Mouse (Mus musculus) erythroblast, embryonic 14.5 days (primary cell): ENCODE results near the gene Itgb6. TPM values are rescaled to one million over a fixed set of nuclear protein-coding genes. Genes with fewer than 3 reads are reported as not detected.

Source experiments
- H3K27me3 ChIP-seq: 2 replicates; pipeline ENCODE4 v1.6.1; 2012; ENCODE audit warnings: inconsistent platforms; ENCODE audit not compliant: control insufficient read depth
- H3K36me3 ChIP-seq: 2 replicates; pipeline ENCODE4 v1.6.1; 2012; ENCODE audit warnings: mild to moderate bottlenecking, inconsistent platforms; ENCODE audit not compliant: control insufficient read depth
- H3K4me1 ChIP-seq: 2 replicates; pipeline ENCODE4 v1.6.1; 2012; ENCODE audit warnings: inconsistent platforms; ENCODE audit not compliant: control insufficient read depth
- H3K4me3 ChIP-seq: replicated peaks from 2 replicates; pipeline ENCODE3; 2012; ENCODE audit warnings: moderate library complexity, mild to moderate bottlenecking, inconsistent platforms
- H3K9me3 ChIP-seq: 2 replicates; pipeline ENCODE4 v1.6.1; 2012; ENCODE audit warnings: low read length, inconsistent platforms, mixed read lengths; ENCODE audit not compliant: control insufficient read depth
- GATA1 ChIP-seq: IDR thresholded peaks from 2 replicates; pipeline ENCODE4 v1.6.1; 2012; ENCODE audit warnings: low read length, inconsistent platforms, mixed read lengths
- TAL1 ChIP-seq: IDR thresholded peaks from 3 replicates; pipeline ENCODE4 v1.6.1; 2012; ENCODE audit warnings: low read length, inconsistent platforms, mixed read lengths
- polyA plus RNA-seq: library from polyadenylated mRNA; stranded (reverse); fragments of >175 nt; gene quantifications from 2 replicates; pipeline ENCODE4 v1.2.3, GENCODE M21; 2012

Itgb6 gene
- polyA plus RNA-seq, 1 experiment: not detected

DNA sequence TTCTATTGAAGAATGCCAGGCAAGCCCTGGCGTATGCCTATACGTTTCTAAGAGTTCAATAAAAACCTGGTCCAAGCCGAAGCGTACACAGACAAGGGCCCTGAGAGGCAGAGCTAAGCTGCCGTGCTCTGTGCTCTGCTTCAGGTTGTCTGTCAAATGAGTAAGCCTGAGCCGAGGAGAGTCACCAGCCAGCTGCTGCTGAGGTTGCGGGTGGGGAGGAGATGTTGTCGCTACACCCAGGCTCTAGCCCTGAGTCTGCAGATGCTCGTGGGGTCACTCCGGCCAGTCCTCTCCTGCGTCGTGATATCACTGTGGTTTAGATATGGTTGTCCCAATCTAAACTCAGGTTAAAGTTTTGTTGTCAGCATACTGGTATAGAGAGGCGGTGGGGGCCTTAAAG lies 6.7 kb downstream of the Itgb6 start:
- no peaks in the 10 kb centered on the region for H3K4me1 ChIP-seq
- no peaks in the 10 kb centered on the region for H3K9me3 ChIP-seq
- H3K36me3 ChIP-seq: no peaks in the 10 kb centered on the region
- TF ChIP-seq GATA1: no peak
- TF ChIP-seq TAL1: no peak
- peaks cover 8% of the 10 kb centered on the region for H3K27me3 ChIP-seq
- no peak overlapping the region for H3K4me3 ChIP-seq

GRCm38 (mm10) chr2:60714971-60715502 lies 7.4 kb downstream of the Itgb6 start:
- Histone ChIP-seq H3K4me1 (no peaks in the 10 kb centered on the region), H3K4me3 (no peak overlapping the region), H3K27me3 (peaks cover 8% of the 10 kb centered on the region), H3K9me3 (no peaks in the 10 kb centered on the region), H3K36me3 (no peaks in the 10 kb centered on the region)
- no peak for TF ChIP-seq GATA1
- TF ChIP-seq TAL1: no peak

GRCm38 (mm10) chr2:60714475-60714874 lies 8.0 kb downstream of the Itgb6 start:
- H3K27me3 ChIP-seq: peaks cover 8% of the 10 kb centered on the region
- no peak for TF ChIP-seq GATA1
- TF ChIP-seq TAL1: no peak
- H3K9me3 ChIP-seq: no peaks in the 10 kb centered on the region
- no peak overlapping the region for H3K4me3 ChIP-seq
- no peaks in the 10 kb centered on the region for H3K4me1 ChIP-seq
- H3K36me3 ChIP-seq: no peaks in the 10 kb centered on the region

DNA sequence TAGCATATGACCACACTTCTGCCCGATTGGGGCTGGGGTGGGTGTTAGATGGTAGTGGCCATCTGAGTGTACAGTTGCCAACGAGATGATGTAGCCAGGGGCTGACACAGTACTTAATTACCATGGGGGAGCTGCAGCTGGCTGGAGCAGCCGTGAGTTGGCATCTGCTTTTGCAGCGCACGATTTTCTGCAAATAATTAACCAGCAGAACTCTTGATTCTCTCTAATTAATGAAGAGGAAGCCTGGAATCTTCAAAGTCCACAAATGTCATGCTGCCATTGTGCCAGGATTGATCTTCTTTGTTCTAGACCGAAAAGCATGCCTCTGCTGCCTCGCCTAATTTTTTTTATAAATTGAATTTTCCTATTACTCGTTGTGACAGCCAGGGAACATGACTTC lies 8.6 kb downstream of the Itgb6 start:
- TF ChIP-seq TAL1: no peak
- TF ChIP-seq GATA1: no peak
- H3K4me1 ChIP-seq: no peaks in the 10 kb centered on the region
- no peak overlapping the region for H3K4me3 ChIP-seq
- H3K27me3 ChIP-seq: peaks cover 8% of the 10 kb centered on the region
- no peaks in the 10 kb centered on the region for H3K36me3 ChIP-seq
- H3K9me3 ChIP-seq: no peaks in the 10 kb centered on the region

GRCm38 (mm10) chr2:60712891-60713290 lies 9.6 kb downstream of the Itgb6 start:
- Histone ChIP-seq H3K27me3 (peaks cover 8% of the 10 kb centered on the region), H3K4me3 (no peak overlapping the region), H3K4me1 (no peaks in the 10 kb centered on the region), H3K9me3 (no peaks in the 10 kb centered on the region), H3K36me3 (no peaks in the 10 kb centered on the region)
- TF ChIP-seq TAL1: no peak
- TF ChIP-seq GATA1: no peak

DNA sequence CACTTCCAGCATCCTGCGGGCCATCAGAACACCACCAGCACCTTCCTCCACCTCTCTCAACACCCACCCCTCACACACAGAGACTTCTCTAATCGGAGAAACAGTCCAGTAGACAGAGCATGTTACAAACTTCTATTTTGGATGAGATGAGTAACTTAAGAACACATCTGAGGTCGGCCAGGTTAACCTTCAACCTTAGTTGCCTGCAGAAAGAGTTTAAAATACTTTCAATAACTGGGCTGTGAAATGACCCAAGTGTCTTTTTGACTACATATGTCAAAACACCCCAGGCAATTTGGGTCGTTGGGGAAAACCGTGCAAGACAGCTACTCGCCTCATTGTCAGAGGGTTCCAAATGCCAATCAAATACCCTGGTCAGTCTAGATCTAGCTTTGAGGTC lies 10.0 kb downstream of the Itgb6 start:
- Histone ChIP-seq H3K4me1 (no peaks in the 10 kb centered on the region), H3K36me3 (no peaks in the 10 kb centered on the region), H3K9me3 (no peaks in the 10 kb centered on the region), H3K4me3 (no peak overlapping the region), H3K27me3 (peaks cover 8% of the 10 kb centered on the region)
- no peak for TF ChIP-seq GATA1
- TF ChIP-seq TAL1: no peak

- no peaks in the 10 kb centered on the region for H3K36me3 ChIP-seq
- no peaks in the 10 kb centered on the region for H3K4me1 ChIP-seq
- H3K9me3 ChIP-seq: no peaks in the 10 kb centered on the region
- H3K27me3 ChIP-seq: peaks cover 4% of the 10 kb centered on the region; the same call in 1 of the 2 replicates
- no peak for TF ChIP-seq TAL1
- no peak for TF ChIP-seq GATA1
- H3K4me3 ChIP-seq: no peak overlapping the region
These were observed 11.2 kb downstream of the Itgb6 start for GRCm38 (mm10) chr2:60711098-60711880.

DNA sequence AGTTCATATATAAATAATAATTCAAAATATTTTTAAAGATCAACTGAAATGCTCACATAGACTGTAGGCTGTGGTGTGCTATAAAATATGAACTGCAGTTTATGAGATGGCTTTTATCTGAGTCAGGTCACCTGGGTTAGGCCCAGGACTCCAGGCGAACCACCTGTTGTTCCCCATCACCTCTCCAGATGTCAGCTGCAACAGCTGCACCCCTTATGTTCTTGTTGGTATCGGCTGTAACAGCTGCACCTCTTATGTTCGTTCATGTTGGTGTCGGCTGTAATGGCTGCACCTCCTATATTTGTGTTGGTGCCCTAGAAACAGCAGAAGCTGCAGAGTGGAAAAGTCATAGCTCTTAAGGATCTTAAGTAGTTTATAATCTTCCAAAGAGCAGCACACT lies 12.1 kb downstream of the Itgb6 start:
- Histone ChIP-seq H3K9me3 (no peaks in the 10 kb centered on the region), H3K4me3 (no peak overlapping the region), H3K4me1 (no peaks in the 10 kb centered on the region), H3K36me3 (no peaks in the 10 kb centered on the region), H3K27me3 (peaks cover 4% of the 10 kb centered on the region; the same call in 1 of the 2 replicates)
- TF ChIP-seq GATA1 (no peak), TAL1 (no peak)

GRCm38 (mm10) chr2:60708671-60709070 lies 13.8 kb downstream of the Itgb6 start:
- no peak for TF ChIP-seq TAL1
- TF ChIP-seq GATA1: no peak
- H3K9me3 ChIP-seq: no peaks in the 10 kb centered on the region
- H3K4me1 ChIP-seq: no peaks in the 10 kb centered on the region
- no peaks in the 10 kb centered on the region for H3K27me3 ChIP-seq
- H3K4me3 ChIP-seq: no peak overlapping the region
- no peaks in the 10 kb centered on the region for H3K36me3 ChIP-seq
